Mouse (Mus musculus): ENCODE data around the gene Srsf3. TPM values are rescaled to one million over a fixed set of nuclear protein-coding genes. Genes with fewer than 3 reads are reported as not detected.
"Not testable (repeated sequence)": the region's sequence is repeated elsewhere in the genome, so short reads cannot be mapped to it uniquely, and the experiment has no call there.

Srsf3 gene
- polyA plus RNA-seq, 1 experiment from 2014 or later: 723 TPM

GRCm38 (mm10) chr17:29018292-29018984, 14.0 kb upstream of the Srsf3 start:
- no peak for DNase-seq (ENCODE audit: low spot score)

GRCm38 (mm10) chr17:29019391-29019790, 13.0 kb upstream of the Srsf3 start:
- no peak for DNase-seq (ENCODE audit: low spot score)

- no peak for DNase-seq (ENCODE audit: low spot score)
Observed at GRCm38 (mm10) chr17:29020444-29020843, 12.0 kb upstream of the Srsf3 start.

GRCm38 (mm10) chr17:29022230-29022819, 10.1 kb upstream of the Srsf3 start:
- DNase-seq (ENCODE audit: low spot score): peak; percentile 67

GRCm38 (mm10) chr17:29023346-29023745, 9.1 kb upstream of the Srsf3 start:
- DNase-seq (ENCODE audit: low spot score): no peak

GRCm38 (mm10) chr17:29024047-29024892, 8.2 kb upstream of the Srsf3 start:
- DNase-seq (ENCODE audit: low spot score): no peak

GRCm38 (mm10) chr17:29024896-29025565, 7.4 kb upstream of the Srsf3 start:
- DNase-seq (ENCODE audit: low spot score): no peak

- DNase-seq (ENCODE audit: low spot score): no peak
Observed at GRCm38 (mm10) chr17:29026652-29027356, 5.6 kb upstream of the Srsf3 start.

GRCm38 (mm10) chr17:29030321-29031034, 1.9 kb upstream of the Srsf3 start:
- DNase-seq (ENCODE audit: low spot score): no peak

- not testable (repeated sequence) for DNase-seq (ENCODE audit: low spot score)
Observed at GRCm38 (mm10) chr17:29031085-29031711, 1.2 kb upstream of the Srsf3 start.

GRCm38 (mm10) chr17:29031771-29032273, 606 bp upstream of the Srsf3 start:
- DNase-seq (ENCODE audit: low spot score): peak; percentile 68

GRCm38 (mm10) chr17:29033569-29034061, 1.2 kb downstream of the Srsf3 start:
- DNase-seq (ENCODE audit: low spot score): peak; percentile 55

- no peak for DNase-seq (ENCODE audit: low spot score)
Observed at GRCm38 (mm10) chr17:29034264-29034663, 1.8 kb downstream of the Srsf3 start.

GRCm38 (mm10) chr17:29035506-29035905, 3.1 kb downstream of the Srsf3 start:
- DNase-seq (ENCODE audit: low spot score): no peak

GRCm38 (mm10) chr17:29039351-29039750, 6.9 kb downstream of the Srsf3 start:
- DNase-seq (ENCODE audit: low spot score): no peak

- DNase-seq (ENCODE audit: low spot score): not testable (repeated sequence)
Observed at GRCm38 (mm10) chr17:29041632-29042031, 9.2 kb downstream of the Srsf3 start.

- DNase-seq (ENCODE audit: low spot score): no peak
Observed at GRCm38 (mm10) chr17:29042569-29042968, 10.1 kb downstream of the Srsf3 start.

- DNase-seq (ENCODE audit: low spot score): no peak
Observed at GRCm38 (mm10) chr17:29043583-29043982, 11.2 kb downstream of the Srsf3 start.

GRCm38 (mm10) chr17:29044146-29044924, 11.9 kb downstream of the Srsf3 start:
- DNase-seq (ENCODE audit: low spot score): no peak

Measured in thymus, postnatal 0 days (tissue).